Mouse (Mus musculus) liver, postnatal 0 days (tissue): Measurements from ENCODE around the gene Esr1.

ENCODE experiments used
- CTCF ChIP-seq: sonication (generic); IDR thresholded peaks from 2 replicates; pipeline ENCODE4 v1.5.1; 2016; ENCODE audit warnings: antibody characterized with exemption, low read depth
- EP300 ChIP-seq: IDR thresholded peaks from 2 replicates; pipeline ENCODE4 v1.6.1; 2016; ENCODE audit warnings: antibody characterized with exemption, low read depth, mild to moderate bottlenecking

GRCm38 (mm10) chr10:4683106-4683505 lies 71.7 kb downstream of the Esr1 start:
- TF ChIP-seq CTCF (no peak), EP300 (no peak)
